Mouse (Mus musculus): ENCODE measurements at regions not wholly inside any gene's neighbourhood (a gene's known extent, or its start where the extent isn't known, plus 50 kb on each side); places are given as distances from the start of the nearest gene placed in this dataset.

DNA sequence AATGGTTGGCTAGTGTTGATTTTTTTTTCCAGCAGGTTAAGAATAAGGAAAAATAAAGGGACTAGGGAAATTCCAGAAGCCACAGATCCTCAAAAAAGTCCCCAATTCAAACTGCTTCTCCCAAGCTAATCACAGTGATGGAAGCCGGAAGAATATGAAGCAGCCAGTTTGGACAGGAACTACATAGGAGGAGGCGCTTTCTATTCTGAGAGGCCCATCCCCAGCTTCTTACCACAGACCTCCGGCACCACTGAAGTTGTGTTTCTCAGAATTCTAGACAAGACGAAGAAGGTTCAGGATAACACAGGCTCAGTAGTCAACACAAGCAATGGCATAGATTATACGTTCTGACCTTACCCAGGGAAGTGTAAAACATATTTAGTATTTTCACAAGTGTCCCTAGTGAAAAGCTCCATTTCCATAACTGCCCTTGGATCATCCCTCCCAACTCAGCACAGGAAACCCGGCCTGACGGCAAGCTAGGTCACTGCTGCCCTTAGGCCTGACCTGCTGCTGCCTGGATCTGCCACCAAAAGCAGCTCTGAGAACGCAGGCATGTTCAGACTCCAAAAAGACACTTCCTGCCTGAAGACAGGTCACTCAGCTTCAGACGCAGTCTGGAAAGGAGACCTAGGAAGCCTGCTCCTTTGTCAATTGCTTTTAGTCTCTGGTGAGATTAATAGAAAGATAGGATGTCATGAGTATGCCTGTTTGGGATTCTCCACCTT lies 97.2 kb upstream of the Tmc1 start:
- TF ChIP-seq POLR2A (IDR thresholded peaks at IDR 0.05; ENCODE audit: borderline replicate concordance, control insufficient read depth, low read depth, low read length) (no peak), CTCF (IDR thresholded peaks at IDR 0.05; ENCODE audit: control insufficient read depth, insufficient read depth, low read length) (no peak)

Measured in bone marrow, adult 2 months (tissue).